Mouse (Mus musculus) embryonic facial prominence, embryonic 12.5 days (tissue): ENCODE measurements around the gene Eno3. TPM values are rescaled to one million over a fixed set of nuclear protein-coding genes. Genes with fewer than 3 reads are reported as not detected.
A peak's percentile ranks its signal among the peaks of the same experiment; 100 is the strongest.

Source experiments
- ATAC-seq: fragments of 200-750 bp; cut with Nextera tagmentation; 2 replicates; pipeline ENCODE4 v1.8.0; 2017; ENCODE audit not compliant: insufficient number of reproducible peaks, insufficient read depth, low FRiP score, low TSS enrichment
- H3K27ac ChIP-seq: fragments of 300-500 bp; sonication (generic); 2 replicates; pipeline ENCODE4 v1.5.1; 2016; ENCODE audit warnings: mild to moderate bottlenecking
- H3K27me3 ChIP-seq: fragments of 300-500 bp; sonication (generic); 2 replicates; pipeline ENCODE4 v1.6.1; 2016; ENCODE audit warnings: mild to moderate bottlenecking, moderate library complexity
- H3K36me3 ChIP-seq: fragments of 300-500 bp; sonication (generic); 2 replicates; pipeline ENCODE4 v1.6.1; 2016; ENCODE audit warnings: mild to moderate bottlenecking
- H3K4me1 ChIP-seq: fragments of 300-500 bp; sonication (generic); 2 replicates; pipeline ENCODE4 v1.6.1; 2016
- H3K4me2 ChIP-seq: fragments of 300-500 bp; sonication (generic); replicated peaks from 2 replicates; pipeline ENCODE4 v1.6.1; 2016; ENCODE audit warnings: mild to moderate bottlenecking, moderate library complexity
- H3K4me3 ChIP-seq: fragments of 300-500 bp; sonication (generic); 2 replicates; pipeline ENCODE4 v1.5.1; 2016; ENCODE audit warnings: mild to moderate bottlenecking
- H3K9ac ChIP-seq: fragments of 300-500 bp; sonication (generic); 2 replicates; pipeline ENCODE4 v1.6.1; 2016; ENCODE audit warnings: mild to moderate bottlenecking, moderate library complexity
- H3K9me3 ChIP-seq: fragments of 300-500 bp; sonication (generic); 2 replicates; pipeline ENCODE4 v1.6.1; 2016; ENCODE audit warnings: mild to moderate bottlenecking, moderate library complexity
- WGBS: fragments of 180-500 bp; shearing (Covaris S2); methylation state at CpG from one replicate; pipeline ENCODE4 v1.1.7; 2016; 5-methylcytosine and 5-hydroxymethylcytosine counted together
- polyA plus RNA-seq: library from polyadenylated mRNA; unstranded; fragments of >200 nt; fragmentation: Nextera tagmentation; extraction: Ambion mirVana; gene quantifications from 2 replicates; pipeline ENCODE4 v1.2.1, GENCODE M21; 2016

Eno3 gene
- polyA plus RNA-seq, 1 experiment from 2014 or later, result 27.9 TPM

DNA sequence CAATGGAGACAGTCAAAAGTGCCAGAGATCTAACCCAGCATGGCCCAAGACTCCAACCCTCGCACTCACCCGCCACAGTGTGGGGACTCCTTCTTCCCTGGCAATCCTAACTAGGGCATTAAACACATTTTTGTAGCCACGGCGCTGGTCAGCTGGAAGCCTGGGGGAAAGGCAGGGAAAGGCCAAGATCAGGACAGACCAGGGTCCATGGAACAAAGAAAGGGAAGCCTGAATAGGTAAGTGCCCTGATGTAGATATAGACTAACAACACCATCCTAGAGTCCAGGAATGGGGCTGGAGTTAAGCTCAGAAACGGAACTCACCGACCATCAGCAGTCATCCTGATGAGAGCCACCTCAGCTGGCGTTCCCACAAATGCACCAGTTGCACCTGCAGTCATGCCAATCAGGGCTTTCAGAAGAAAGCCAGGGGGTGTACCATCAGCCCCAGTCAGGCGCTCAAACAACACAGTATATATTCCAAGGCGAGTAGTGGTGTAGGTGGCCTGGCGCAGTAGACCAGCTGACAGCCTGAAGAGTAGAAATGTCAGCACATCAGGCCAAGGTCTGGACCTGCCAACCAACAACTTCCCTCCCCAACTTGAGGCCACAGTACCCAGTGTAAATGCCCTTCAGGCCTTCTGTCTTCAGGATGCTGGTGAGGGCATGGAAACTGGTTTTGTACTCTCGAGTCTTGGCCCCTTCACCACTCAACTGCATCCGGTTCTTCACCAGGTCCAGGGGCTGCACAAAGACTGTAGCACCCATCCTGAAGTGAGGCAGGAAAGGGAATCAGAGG, 11.3 kb upstream of the Eno3 start:
- peak overlapping the region; percentile 88 for H3K9ac ChIP-seq
- H3K36me3 ChIP-seq, result peaks cover 52% of the 10 kb centered on the region
- no peaks in the 10 kb centered on the region for H3K9me3 ChIP-seq
- peak overlapping the region; percentile 81 for H3K4me3 ChIP-seq
- 90% methylated on average over 12 of the region's 12 CpGs for WGBS
- peak overlapping the region; percentile 85 for H3K4me2 ChIP-seq
- ATAC-seq, result no peak
- peak overlapping the region; percentile 94; the same call in 1 of the 2 replicates for H3K27ac ChIP-seq
- no peaks in the 10 kb centered on the region for H3K27me3 ChIP-seq
- H3K4me1 ChIP-seq, result peaks cover 27% of the 10 kb centered on the region

DNA sequence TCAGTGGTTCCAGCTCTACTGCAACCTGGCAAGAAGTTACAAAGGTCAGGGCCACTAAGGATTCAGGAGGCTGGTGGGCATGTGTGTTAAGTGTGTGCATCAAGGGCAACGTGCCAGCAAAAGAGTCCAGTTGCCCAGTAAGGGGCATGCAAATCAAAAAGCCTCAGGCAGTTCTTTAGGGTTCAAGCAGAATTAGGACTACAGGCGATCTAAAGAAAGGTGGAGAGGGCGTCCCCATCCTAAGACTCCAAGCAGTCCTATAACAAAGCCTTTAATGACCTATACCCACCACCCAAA, 10.8 kb upstream of the Eno3 start:
- Histone ChIP-seq H3K27me3 (no peaks in the 10 kb centered on the region), H3K27ac (peak overlapping the region; percentile 94; the same call in 1 of the 2 replicates), H3K9ac (peak overlapping the region; percentile 88), H3K4me2 (peak overlapping the region; percentile 85), H3K4me1 (peaks cover 29% of the 10 kb centered on the region), H3K9me3 (no peaks in the 10 kb centered on the region), H3K36me3 (peaks cover 57% of the 10 kb centered on the region), H3K4me3 (peak overlapping the region; percentile 81)
- no peak; the same call in 1 of the 2 replicates for ATAC-seq
- 15% methylated on average over 3 of the region's 3 CpGs for WGBS

DNA sequence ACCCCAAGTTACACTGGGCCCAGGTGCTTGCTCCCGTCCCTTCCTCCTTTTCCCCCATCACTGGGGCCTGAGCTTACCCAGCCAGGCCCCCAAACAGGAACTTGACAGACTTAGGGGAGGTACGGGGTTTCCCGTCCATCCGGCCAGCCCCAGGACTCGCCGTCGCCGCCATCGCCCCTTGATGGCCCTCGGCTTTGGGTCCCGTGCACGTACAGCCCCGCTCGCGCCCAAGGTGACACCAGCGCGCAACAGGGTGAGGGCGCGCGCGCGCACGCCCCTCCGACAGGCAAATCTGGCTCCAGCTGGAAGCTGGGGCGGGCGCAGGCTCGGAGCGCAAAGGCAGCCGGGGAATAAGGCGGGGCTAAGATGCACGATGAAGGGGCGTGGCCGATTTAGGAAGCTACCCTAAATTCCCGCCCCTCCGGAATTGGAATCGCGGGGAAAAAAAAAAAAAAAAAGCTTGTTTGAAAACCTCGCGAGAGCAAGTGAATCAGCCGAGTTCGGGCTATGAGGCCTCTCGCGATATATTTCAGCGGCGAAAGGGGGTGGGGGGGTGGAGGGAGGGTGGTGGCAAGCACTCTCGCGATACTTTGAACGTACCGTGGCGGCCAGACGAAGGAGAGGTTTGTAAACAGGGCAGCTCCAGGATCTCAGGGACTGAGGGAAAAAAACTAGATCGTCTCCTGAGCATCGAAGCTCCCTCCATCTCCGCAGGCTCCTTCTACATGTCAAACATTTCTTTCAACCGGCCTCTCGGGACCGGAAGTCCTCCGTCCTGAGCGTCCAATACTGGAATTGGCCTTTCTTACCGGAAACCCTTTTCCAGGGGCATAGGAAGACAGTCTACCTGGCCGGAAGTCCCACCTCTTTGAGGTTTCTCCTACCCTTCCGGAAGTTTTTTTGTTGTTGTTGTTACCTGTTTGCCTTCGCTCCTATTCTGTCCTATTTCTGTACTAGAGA, 10.0 kb upstream of the Eno3 start, which contains the start of the genes Rnf167 and Slc25a11:
Gene Rnf167, plus strand, starts transcription at position 545 of the 960 bp plus-strand sequence.
Gene Slc25a11, minus strand, starts transcription at position 789 of the 960 bp plus-strand sequence.
- H3K4me2 ChIP-seq, result peak within 1 kb of the TSS; percentile 98
- peak within 1 kb of the TSS; percentile 81 for H3K4me3 ChIP-seq
- under 1% methylated on average over 63 of the region's 63 CpGs for WGBS
- peaks cover 64% of the 10 kb centered on the region for H3K36me3 ChIP-seq
- no peaks in the 10 kb centered on the region for H3K27me3 ChIP-seq
- peak within 1 kb of the TSS; percentile 88 for H3K9ac ChIP-seq
- ATAC-seq, result peak; percentile 79
- peaks cover 31% of the 10 kb centered on the region for H3K4me1 ChIP-seq
- peak within 1 kb of the TSS; percentile 94 for H3K27ac ChIP-seq
- no peaks in the 10 kb centered on the region for H3K9me3 ChIP-seq

DNA sequence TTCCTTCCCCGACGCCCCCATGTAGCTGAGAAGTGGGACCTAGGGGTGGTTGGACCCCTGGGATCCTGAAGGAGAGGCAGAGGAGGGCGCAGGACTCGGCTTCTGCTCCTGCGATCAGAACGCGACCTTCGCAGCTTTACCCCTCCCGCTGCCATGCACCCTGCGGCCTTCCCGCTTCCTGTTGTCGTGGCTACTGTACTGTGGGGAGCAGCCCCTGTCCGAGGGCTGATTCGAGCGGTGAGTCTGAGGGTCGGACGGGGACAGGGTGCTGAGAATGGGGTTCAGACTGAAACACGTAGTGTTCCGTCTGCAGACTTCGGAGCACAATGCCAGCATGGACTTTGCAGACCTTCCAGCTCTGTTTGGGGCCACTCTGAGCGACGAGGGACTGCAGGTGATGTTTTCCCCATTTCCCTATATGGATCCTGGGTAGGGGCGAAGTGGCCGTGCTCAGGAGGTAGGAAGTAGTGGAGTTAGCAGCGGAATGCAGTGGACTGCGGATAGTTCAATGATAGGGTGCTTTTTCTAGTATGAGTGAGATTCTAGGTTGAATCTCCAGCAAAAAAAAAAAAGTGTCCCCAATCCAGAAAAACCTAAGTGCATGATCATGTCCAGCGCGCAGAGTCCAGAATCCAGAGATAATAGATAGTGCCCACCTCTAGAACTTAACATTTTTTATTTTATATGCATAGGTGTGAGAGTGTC, 9.1 kb upstream of the Eno3 start:
- Histone ChIP-seq H3K4me3 (peak overlapping the region; percentile 81), H3K36me3 (peaks cover 67% of the 10 kb centered on the region), H3K4me2 (peak overlapping the region; percentile 98), H3K4me1 (peaks cover 40% of the 10 kb centered on the region), H3K9me3 (no peaks in the 10 kb centered on the region), H3K9ac (peak overlapping the region; percentile 84), H3K27me3 (no peaks in the 10 kb centered on the region), H3K27ac (peak overlapping the region; percentile 94)
- WGBS, result 5% methylated on average over 28 of the region's 28 CpGs
- ATAC-seq, result no peak

DNA sequence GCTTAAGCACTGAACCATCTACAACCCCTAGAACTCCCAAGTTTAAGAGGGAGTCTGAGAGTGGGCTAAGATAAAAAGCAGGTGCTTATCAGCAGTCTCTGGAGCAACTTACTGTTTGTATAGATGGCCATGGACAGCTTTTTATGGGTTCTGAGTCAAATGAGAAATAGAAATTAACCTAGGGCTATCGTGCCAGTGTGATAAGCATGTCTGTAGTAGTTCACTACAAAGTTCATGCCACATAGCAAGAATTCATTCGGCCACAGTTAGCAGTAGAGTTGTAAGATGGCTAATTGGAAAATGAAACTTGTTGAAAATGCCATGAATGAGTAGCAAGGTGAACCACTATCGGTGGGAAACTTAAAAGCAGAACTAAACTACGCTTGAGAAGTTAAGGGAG, 8.5 kb upstream of the Eno3 start:
- Histone ChIP-seq H3K9me3 (no peaks in the 10 kb centered on the region), H3K4me2 (peak overlapping the region; percentile 98), H3K27me3 (no peaks in the 10 kb centered on the region), H3K9ac (0 out of 2 replicates have a peak overlapping the region, but pooled peaks have one; percentile 84), H3K36me3 (peaks cover 63% of the 10 kb centered on the region), H3K4me3 (peak overlapping the region; percentile 81), H3K27ac (no peak overlapping the region), H3K4me1 (peaks cover 41% of the 10 kb centered on the region)
- no peak for ATAC-seq
- WGBS, result 83% methylated on average over 4 of the region's 4 CpGs

DNA sequence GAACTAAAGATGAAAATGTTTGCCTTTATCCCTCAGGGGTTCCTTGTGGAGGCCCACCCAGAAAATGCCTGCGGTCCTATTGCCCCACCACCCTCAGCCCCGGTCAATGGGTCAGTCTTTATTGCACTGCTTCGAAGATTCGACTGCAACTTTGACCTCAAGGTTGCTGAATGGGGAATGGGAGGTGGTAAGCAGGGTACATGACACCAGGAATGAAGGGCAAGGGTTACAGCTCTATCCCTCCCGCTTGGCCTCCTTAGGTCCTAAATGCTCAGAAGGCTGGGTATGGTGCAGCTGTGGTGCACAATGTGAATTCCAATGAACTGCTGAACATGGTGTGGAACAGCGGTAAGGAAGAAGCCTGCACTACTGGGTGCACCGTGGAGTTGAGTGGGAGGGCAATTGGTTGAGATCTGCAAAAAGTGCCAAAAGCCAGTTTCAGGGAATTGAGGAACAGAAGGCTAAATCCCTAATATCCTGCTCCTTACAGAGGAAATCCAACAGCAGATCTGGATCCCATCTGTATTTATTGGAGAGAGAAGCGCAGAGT, 7.7 kb upstream of the Eno3 start:
- no peaks in the 10 kb centered on the region for H3K27me3 ChIP-seq
- 0 out of 2 replicates have a peak overlapping the region, but pooled peaks have one; percentile 98 for H3K4me2 ChIP-seq
- WGBS, result 81% methylated on average over 8 of the region's 8 CpGs
- 0 out of 2 replicates have a peak overlapping the region, but pooled peaks have one; percentile 12 for H3K4me3 ChIP-seq
- no peak overlapping the region for H3K27ac ChIP-seq
- H3K9ac ChIP-seq, result no peak overlapping the region
- H3K4me1 ChIP-seq, result peaks cover 41% of the 10 kb centered on the region
- peaks cover 58% of the 10 kb centered on the region for H3K36me3 ChIP-seq
- no peaks in the 10 kb centered on the region for H3K9me3 ChIP-seq
- no peak for ATAC-seq

DNA sequence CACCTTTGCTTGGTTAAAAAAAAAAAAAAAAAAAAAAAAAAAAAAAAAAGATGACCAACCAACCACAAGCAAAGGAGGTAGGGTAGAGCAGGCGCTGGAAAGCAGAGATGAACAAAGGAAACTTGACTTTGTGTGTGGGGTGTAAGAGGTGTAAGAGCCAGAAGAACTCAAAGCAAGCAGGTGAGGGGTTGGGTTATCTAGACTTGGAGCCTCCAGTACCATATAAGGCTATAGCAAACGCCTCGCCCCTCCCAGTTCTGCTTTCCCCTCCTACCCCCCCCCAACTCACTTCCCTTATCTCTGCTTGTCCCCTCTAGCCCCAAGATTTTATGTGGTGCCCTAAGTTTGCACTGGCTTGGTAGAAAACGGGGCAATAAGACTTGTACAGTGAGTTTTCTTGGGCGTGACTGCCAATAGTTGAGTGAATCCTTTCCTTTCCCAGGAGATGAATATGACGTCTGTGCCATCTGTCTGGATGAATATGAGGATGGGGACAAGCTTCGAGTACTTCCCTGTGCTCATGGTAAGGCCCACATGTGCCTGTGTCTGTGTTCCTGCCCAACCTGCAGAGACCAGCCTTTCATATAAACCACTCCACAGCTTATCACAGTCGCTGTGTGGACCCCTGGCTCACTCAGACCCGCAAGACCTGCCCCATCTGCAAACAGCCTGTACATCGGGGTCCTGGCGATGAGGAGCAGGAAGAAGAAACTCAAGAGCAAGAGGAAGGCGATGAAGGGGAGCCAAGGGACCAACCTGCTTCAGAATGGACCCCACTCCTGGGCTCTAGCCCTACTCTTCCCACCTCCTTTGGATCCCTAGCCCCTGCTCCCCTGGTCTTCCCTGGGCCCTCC, 6.5 kb upstream of the Eno3 start:
- no peak overlapping the region for H3K4me2 ChIP-seq
- WGBS, result 81% methylated on average over 12 of the region's 12 CpGs
- H3K4me1 ChIP-seq, result peaks cover 36% of the 10 kb centered on the region
- no peak for ATAC-seq
- H3K27ac ChIP-seq, result 0 out of 2 replicates have a peak overlapping the region, but pooled peaks have one; percentile 38
- no peaks in the 10 kb centered on the region for H3K27me3 ChIP-seq
- no peak overlapping the region for H3K9ac ChIP-seq
- H3K9me3 ChIP-seq, result no peaks in the 10 kb centered on the region
- peaks cover 45% of the 10 kb centered on the region for H3K36me3 ChIP-seq
- no peak overlapping the region for H3K4me3 ChIP-seq

DNA sequence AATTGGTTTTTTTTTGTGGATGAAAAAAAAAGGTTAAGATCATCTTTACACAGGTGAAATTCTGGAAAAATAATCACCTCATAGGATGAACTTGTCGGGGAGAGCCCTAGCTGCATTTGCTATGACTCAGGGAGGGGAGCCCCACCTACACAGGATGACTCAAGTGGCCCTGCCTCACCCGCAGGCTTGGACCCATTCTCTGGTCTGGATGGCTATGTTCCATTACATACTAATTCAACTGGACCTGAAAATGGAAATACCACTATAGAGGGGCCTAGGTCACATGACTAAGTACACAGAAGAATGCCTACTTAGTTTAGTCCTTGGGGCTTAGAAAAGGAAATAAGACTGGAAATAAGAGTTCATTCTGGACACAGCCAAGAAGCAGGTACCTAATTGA, 5.6 kb upstream of the Eno3 start:
- no peak for ATAC-seq
- no peaks in the 10 kb centered on the region for H3K27me3 ChIP-seq
- 68% methylated on average over 2 of the region's 2 CpGs for WGBS
- no peak overlapping the region for H3K27ac ChIP-seq
- H3K4me1 ChIP-seq, result peaks cover 37% of the 10 kb centered on the region
- H3K9me3 ChIP-seq, result no peaks in the 10 kb centered on the region
- no peak overlapping the region for H3K4me3 ChIP-seq
- H3K9ac ChIP-seq, result no peak overlapping the region
- H3K4me2 ChIP-seq, result peak overlapping the region; percentile 97; the same call in 1 of the 2 replicates
- H3K36me3 ChIP-seq, result peaks cover 43% of the 10 kb centered on the region

DNA sequence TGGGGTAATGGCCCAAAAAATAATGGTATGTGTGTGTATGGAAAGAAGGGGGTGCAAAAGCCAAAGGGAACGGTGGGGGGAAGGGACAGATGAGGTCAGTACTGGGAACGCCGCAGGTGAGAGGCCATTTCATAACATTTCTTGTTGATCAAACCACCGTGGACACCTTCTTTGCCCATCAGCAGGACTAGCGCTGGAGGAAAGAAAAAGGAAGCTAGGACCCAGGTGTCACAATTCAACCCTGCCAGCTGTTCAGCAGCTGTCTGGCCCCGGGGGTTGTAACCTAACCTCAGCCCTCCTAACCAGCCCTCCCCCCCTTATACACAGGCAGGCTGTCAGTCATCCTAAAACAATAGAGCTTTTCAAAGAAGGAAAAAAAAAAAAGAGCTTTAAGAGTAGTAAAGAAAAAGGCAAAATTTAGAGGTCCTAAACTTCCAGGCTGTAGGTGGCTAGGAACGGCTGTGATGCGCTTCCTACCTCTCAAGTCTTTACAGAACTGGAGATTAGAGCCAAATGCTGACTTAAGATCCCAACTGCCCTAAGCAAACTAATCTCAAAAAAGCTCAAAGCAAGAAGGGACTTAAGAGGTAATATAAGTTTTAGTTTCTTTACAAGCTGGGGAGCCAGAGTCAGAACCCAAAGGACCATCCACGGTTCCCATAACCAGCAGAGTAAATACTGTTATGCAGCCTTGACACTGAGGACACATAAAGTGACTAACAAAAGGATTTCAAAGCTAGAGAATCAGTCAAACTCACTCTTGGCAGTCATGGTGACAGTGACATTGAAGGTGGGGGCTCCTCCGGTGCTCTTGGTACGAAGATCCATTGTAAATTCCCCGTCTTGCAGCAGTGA, 4.7 kb upstream of the Eno3 start:
- Histone ChIP-seq H3K4me2 (peak overlapping the region; percentile 97), H3K9ac (peak overlapping the region; percentile 98), H3K27me3 (no peaks in the 10 kb centered on the region), H3K36me3 (peaks cover 43% of the 10 kb centered on the region), H3K9me3 (no peaks in the 10 kb centered on the region), H3K4me1 (peaks cover 46% of the 10 kb centered on the region), H3K27ac (peak overlapping the region; percentile 99), H3K4me3 (peak overlapping the region; percentile 99)
- 46% methylated on average over 12 of the region's 12 CpGs for WGBS
- ATAC-seq, result no peak
